Mouse (Mus musculus): Measurements from ENCODE around the gene BC048671.

DNA sequence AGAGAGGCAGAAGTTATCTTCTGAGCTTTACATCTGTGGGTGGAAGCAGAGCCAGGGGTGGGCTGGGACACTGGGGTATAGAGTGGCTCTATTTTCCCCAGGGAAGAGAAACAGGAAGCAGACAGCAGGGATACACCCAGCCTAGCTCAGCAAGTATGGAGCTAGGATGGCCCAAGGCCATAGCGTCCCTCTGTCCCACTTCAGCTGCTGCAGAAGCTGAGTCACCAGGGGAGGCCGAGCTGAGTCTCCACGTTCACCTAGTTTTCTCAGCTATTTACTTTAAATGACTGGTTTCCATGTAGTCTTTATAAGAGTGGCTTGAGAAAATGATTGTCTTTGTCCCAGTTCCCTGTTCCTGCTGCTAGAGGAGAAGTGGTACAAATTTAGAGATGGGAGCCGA lies 47.5 kb downstream of the BC048671 start:
- TF ChIP-seq CTCF (conservative IDR thresholded peaks at IDR 0.05; ENCODE audit: insufficient read depth, insufficient read length, low read depth, low read length) (no peak), POLR2A (IDR thresholded peaks at IDR 0.05; ENCODE audit: low read depth, low read length) (no peak)
